In the genomic region with DNA sequence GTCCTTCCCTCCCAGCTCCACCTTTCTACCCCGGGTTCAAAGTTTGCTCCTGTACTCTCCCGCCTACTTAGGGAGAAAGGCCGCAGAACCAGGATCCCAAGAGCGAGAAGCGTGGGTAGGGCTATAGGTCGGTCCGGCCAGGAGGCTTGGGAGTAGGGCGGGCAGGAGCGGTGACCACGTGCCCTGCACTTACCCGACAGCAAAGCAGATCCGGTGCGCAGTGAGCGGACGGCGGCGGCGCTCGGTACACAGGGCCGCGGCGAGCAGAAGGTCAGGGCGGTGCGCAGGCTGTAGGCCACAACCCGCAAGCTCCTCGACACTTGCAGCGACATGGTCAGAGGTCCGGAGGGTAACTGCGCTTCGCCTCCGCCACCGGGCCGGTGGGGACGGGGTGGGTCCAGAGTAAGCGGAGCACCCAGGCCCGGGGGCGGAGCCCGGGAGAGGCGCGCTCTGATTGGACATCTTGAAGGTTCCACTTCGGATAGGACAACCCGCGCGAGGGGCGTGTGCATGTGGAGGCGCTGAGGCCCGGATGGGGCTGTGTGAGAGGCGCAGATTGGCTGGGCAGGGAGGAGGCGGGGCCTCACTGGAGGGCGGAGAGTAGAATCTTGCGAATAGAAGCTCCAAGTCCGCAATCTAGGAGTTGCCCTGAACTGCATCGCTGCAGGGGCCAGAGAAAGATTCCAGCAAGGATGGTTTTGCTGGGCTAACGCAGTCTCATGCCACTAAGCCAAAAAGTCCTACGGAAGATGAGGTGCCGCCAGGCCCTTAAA, we compare ENCODE assay signal across 1 mouse cellular context.
TF ChIP-seq lines count a peak whose summit lies in the region.

Gene Gcsh (minus strand): TSS at position 443 of the 773 bp plus-strand sequence.

TF ChIP-seq in myocyte, 11 proteins besides CTCF, POLR2A, EP300 and RAD21 (continued from another document):
- TF ChIP-seq CEBPB (IDR thresholded peaks at IDR 0.05; ENCODE audit: insufficient read depth, poor library complexity, severe bottlenecking) (no peak), REST (IDR thresholded peaks at IDR 0.05; ENCODE audit: insufficient read depth, insufficient read length) (no peak), USF1 (IDR thresholded peaks at IDR 0.05; ENCODE audit: low read depth) (peak; percentile 82), SRF (IDR thresholded peaks at IDR 0.05; ENCODE audit: control insufficient read depth, insufficient read length, low read depth) (no peak)
